Mouse (Mus musculus) testis, adult 2 months (tissue): ENCODE data around the gene Ntn1.

Source experiments
- CTCF ChIP-seq: fragments of 200-500 bp; IDR thresholded peaks from 2 replicates; pipeline ENCODE4 v1.5.1; 2012; ENCODE audit warnings: low read depth, mild to moderate bottlenecking, inconsistent platforms, low read length, moderate library complexity; ENCODE audit not compliant: control insufficient read depth, insufficient read depth, insufficient replicate concordance
- POLR2A ChIP-seq: fragments of 200-500 bp; IDR thresholded peaks from 2 replicates; pipeline ENCODE4 v1.6.1; 2012; ENCODE audit warnings: low read depth, mild to moderate bottlenecking, inconsistent platforms, low read length, moderate library complexity; ENCODE audit not compliant: control insufficient read depth

DNA sequence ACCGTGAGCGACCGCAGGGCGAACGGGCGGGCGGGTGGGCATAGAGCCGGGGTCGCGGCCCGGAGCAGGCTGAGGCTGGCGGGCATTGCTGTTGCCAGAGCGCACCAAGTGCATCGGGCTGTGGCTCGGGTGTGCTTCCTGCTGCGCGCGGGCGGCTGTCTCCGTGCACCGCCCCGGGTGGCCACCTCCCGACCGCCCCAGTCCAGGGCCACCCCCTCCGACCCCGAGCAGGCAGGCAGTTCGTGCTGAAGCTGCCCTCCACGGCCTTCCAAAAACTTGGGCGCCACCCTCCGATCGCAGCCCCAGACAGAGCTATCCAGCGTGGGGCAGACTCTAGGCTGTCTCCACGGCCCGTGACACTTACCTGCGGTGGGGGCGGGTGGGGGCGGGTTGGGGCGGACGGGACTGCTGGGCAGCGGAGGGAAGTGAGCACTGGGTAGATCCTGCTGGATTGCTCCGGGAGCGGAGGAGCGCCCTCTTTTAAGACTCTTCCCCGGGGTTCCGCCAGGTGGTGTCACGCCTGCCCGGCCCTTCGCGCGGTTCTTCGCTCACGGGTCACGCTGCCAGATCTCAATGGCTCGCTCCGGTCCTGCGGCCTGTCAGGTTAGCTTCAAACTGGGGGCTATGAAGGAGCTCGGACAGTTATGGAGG is 477 bp downstream of the Ntn1 start:
- TF ChIP-seq CTCF (no peak), POLR2A (no peak)
